Mouse (Mus musculus) forebrain, postnatal 0 days (tissue): ENCODE results near the gene Glod4. TPM values are rescaled to one million over a fixed set of nuclear protein-coding genes. Genes with fewer than 3 reads are reported as not detected.
"Not testable (repeated sequence)": the region's sequence is repeated elsewhere in the genome, so short reads cannot be mapped to it uniquely, and the experiment has no call there.

Experiments used
- ATAC-seq: fragments of 200-750 bp; cut with Nextera tagmentation; 2 replicates; pipeline ENCODE4 v1.8.0; 2017; ENCODE audit warnings: mild to moderate bottlenecking, moderate library complexity
- DNase-seq: peaks from one replicate; pipeline ENCODE4 v3.0.0-alpha.2; 2015
- H3K27ac ChIP-seq: fragments of 300-500 bp; sonication (generic); 2 replicates; pipeline ENCODE4 v1.5.1; 2014; ENCODE audit warnings: low read depth, mild to moderate bottlenecking, antibody characterized with exemption, low read length, moderate library complexity, mixed read lengths
- H3K27me3 ChIP-seq: fragments of 300-500 bp; sonication (generic); 2 replicates; pipeline ENCODE4 v1.6.1; 2014; ENCODE audit warnings: mild to moderate bottlenecking, low read length, mixed read lengths; ENCODE audit not compliant: insufficient read depth
- H3K36me3 ChIP-seq: fragments of 300-500 bp; sonication (generic); 2 replicates; pipeline ENCODE4 v1.6.1; 2014; ENCODE audit warnings: mild to moderate bottlenecking, moderate library complexity; ENCODE audit not compliant: insufficient read depth
- H3K4me1 ChIP-seq: fragments of 300-500 bp; sonication (generic); 2 replicates; pipeline ENCODE4 v1.6.1; 2014; ENCODE audit warnings: antibody characterized with exemption; ENCODE audit not compliant: insufficient read depth
- H3K4me2 ChIP-seq: fragments of 300-500 bp; sonication (generic); 2 replicates; pipeline ENCODE4 v1.6.1; 2014; ENCODE audit warnings: low read depth, mild to moderate bottlenecking, moderate library complexity
- H3K4me3 ChIP-seq: fragments of 300-500 bp; sonication (generic); 2 replicates; pipeline ENCODE4 v1.5.1; 2014; ENCODE audit warnings: low read depth, low read length, mixed read lengths
- H3K9ac ChIP-seq: fragments of 300-500 bp; sonication (generic); 2 replicates; pipeline ENCODE4 v1.6.1; 2014; ENCODE audit warnings: mild to moderate bottlenecking
- H3K9me3 ChIP-seq: fragments of 300-500 bp; sonication (generic); 2 replicates; pipeline ENCODE4 v1.6.1; 2016; ENCODE audit warnings: low read length
- CTCF ChIP-seq: sonication (generic); IDR thresholded peaks from 2 replicates; pipeline ENCODE4 v1.5.1; 2016; ENCODE audit warnings: antibody characterized with exemption, control low read depth, low read depth
- WGBS: fragments of 180-500 bp; shearing (Covaris S2); extraction: QIAGEN DNeasy Blood & Tissue Kit; methylation state at CpG from one replicate; pipeline ENCODE4 v1.1.7; 2014; 5-methylcytosine and 5-hydroxymethylcytosine counted together
- polyA plus RNA-seq: library from polyadenylated mRNA; unstranded; fragments of >200 nt; fragmentation: Nextera tagmentation; extraction: Ambion mirVana; gene quantifications from 2 replicates; pipeline ENCODE4 v1.2.1, GENCODE M21; 2015
- total RNA-seq: library from RNA; depleted of rRNA; stranded (reverse); fragments of >200 nt; gene quantifications from 2 replicates; pipeline ENCODE4 v1.2.3, GENCODE M21; 2014

Gene Glod4
- total and polyA plus RNA-seq, 2 experiments from 2014 or later: 79.7 to 126 TPM

DNA sequence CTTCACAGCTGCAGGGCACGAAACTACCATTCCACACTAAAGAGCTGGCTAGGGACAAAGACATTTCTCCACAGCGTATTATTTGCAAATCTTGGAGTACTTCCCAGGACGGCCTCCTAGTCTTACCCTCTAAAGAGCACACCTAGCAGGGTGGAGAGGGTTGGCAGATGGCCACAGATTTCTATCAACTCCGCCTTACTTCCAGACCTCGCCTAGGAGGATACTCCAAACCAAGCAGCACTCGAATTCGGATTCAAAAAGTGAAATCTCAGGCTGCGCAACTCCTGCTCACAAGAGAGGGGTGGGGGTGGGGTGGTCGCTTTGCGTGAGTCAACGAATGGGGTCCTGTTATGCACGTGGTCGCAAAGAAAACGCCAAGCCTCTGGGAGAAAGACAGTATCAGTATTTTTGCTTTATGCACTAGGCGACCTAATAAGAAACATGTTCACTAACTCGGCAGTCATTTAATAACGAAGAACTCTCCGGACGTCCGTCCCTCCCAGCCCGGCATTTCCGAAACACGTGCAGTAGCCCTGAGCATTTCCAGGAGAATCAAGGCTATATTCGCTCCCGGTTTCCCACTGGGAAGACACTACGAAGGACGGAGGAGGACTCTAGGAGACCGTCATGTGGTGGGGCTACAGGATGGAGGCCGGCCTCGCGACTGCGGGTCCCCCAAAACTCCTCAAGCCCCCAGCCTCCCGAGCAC, 26.7 kb downstream of the Glod4 start:
- peak overlapping the region; percentile 89 for H3K27ac ChIP-seq
- H3K4me1 ChIP-seq: no peaks in the 10 kb centered on the region; the same call in 1 of the 2 replicates
- H3K4me3 ChIP-seq: peak overlapping the region; percentile 67
- no peaks in the 10 kb centered on the region for H3K27me3 ChIP-seq
- WGBS: 1% methylated on average over 33 of the region's 33 CpGs
- ATAC-seq (peak; percentile 62), DNase-seq (peak; percentile 72)
- peak overlapping the region; percentile 86 for H3K9ac ChIP-seq
- H3K4me2 ChIP-seq: peak overlapping the region; percentile 64
- H3K9me3 ChIP-seq: no peaks in the 10 kb centered on the region
- peaks cover 30% of the 10 kb centered on the region for H3K36me3 ChIP-seq
- TF ChIP-seq CTCF: no peak

DNA sequence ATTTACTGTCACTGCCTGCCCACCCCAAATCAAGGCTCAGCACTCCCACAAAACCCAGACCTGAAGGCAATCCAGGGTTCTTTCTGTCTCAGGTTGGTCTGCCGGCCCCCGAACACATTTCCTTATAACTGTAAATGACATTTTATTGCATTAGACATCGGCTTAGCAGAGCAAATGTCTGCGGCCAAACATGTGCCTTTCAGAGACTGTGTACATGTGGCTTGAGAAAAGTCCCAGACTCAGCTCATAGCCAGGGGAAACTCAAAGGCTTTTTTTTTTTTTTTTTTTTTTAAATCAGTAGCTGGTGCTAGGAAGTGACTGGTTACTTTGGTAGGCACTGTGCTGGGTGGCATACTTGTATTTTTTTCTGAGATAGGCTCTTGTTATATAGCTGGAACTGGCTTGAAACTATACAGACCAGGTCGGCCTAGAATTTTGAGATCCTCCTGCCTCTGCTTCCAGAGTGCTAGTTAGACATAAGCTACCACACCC, 27.4 kb downstream of the Glod4 start:
- no peaks in the 10 kb centered on the region; the same call in 1 of the 2 replicates for H3K4me1 ChIP-seq
- H3K4me3 ChIP-seq: no peak overlapping the region
- DNase-seq (no peak), ATAC-seq (no peak)
- H3K9ac ChIP-seq: no peak overlapping the region
- peak overlapping the region; percentile 64; the same call in 1 of the 2 replicates for H3K4me2 ChIP-seq
- no peaks in the 10 kb centered on the region for H3K9me3 ChIP-seq
- peaks cover 29% of the 10 kb centered on the region for H3K36me3 ChIP-seq
- 94% methylated on average over 5 of the region's 5 CpGs for WGBS
- no peak for TF ChIP-seq CTCF
- no peaks in the 10 kb centered on the region for H3K27me3 ChIP-seq
- H3K27ac ChIP-seq: no peak overlapping the region

DNA sequence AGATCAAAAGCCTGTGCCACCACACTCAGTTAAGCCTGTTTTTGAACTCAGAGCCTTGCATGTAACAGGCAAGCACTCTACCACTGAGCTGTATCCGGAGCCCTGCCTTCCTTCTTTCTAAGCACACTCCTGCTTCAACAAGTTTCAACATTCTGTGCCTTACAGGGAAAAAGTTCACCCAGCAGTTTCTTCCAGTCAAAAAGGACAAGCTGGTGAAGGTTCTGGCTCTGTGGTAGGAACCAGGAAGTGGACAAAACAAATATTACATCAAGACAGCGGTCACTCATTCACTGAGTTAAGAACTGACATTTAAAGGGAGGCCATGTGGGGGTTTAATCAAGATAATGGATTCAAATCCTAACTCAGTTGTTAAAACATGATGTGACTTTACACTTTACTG, 28.5 kb downstream of the Glod4 start:
- Histone ChIP-seq H3K27ac (no peak overlapping the region), H3K27me3 (no peaks in the 10 kb centered on the region), H3K9ac (no peak overlapping the region), H3K4me1 (no peaks in the 10 kb centered on the region; the same call in 1 of the 2 replicates), H3K4me3 (no peak overlapping the region), H3K9me3 (no peaks in the 10 kb centered on the region), H3K4me2 (no peak overlapping the region), H3K36me3 (peaks cover 30% of the 10 kb centered on the region)
- DNase-seq: no peak
- ATAC-seq: no peak
- WGBS: 96% methylated on average over 2 of the region's 2 CpGs
- TF ChIP-seq CTCF: no peak

DNA sequence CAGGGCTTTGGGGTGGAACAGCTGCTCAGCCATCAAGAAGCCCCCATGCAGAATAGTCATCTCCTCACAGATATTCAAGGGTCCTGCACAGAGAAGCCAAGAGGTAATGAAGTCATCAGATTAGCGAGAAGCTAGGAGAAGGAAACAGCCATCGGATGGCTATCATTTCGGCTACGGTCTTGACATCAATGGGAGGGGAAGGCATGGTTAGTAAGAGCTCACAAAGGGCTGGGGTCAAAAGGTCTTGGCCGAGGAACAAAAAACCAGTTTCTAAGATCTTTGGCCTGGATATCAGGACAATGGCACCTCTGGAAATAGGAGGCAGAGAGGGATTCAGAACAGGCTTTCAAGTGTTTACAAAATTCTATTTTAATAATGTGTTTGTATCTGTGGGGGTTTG, 29.7 kb downstream of the Glod4 start:
- TF ChIP-seq CTCF: no peak
- peaks cover 32% of the 10 kb centered on the region for H3K36me3 ChIP-seq
- no peak for DNase-seq
- H3K4me3 ChIP-seq: no peak overlapping the region
- WGBS: 49% methylated on average over 5 of the region's 5 CpGs
- no peak for ATAC-seq
- H3K9me3 ChIP-seq: no peaks in the 10 kb centered on the region
- H3K27ac ChIP-seq: no peak overlapping the region
- no peak overlapping the region for H3K9ac ChIP-seq
- no peak overlapping the region for H3K4me2 ChIP-seq
- H3K4me1 ChIP-seq: no peaks in the 10 kb centered on the region; the same call in 1 of the 2 replicates
- H3K27me3 ChIP-seq: no peaks in the 10 kb centered on the region

DNA sequence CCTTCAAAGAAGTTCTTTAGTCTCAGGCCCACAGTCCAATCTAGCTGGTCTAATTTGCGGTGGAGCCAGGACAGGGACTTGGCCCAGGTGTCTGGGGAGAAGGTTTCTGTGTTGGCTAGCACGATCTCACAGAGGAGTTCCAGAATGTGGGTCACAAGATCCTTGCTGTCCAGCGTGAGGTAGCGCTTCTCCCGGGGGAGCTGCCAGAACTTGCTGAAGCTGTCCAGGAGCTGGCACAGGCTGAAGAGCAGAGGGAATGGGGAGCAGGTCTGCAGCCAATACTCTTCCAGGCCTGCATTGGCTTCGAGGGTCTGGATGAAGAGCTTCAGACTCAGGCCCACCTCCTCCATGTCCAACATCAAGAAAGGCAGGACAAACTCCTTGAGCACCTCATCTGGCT, 31.9 kb downstream of the Glod4 start:
- not testable (repeated sequence) for H3K4me3 ChIP-seq, DNase-seq, H3K9ac ChIP-seq, H3K27ac ChIP-seq, H3K4me2 ChIP-seq, H3K27me3 ChIP-seq, H3K9me3 ChIP-seq, H3K4me1 ChIP-seq, ATAC-seq
- 90% methylated on average over 5 of the region's 6 CpGs for WGBS
- peaks cover 53% of the 10 kb centered on the region for H3K36me3 ChIP-seq

DNA sequence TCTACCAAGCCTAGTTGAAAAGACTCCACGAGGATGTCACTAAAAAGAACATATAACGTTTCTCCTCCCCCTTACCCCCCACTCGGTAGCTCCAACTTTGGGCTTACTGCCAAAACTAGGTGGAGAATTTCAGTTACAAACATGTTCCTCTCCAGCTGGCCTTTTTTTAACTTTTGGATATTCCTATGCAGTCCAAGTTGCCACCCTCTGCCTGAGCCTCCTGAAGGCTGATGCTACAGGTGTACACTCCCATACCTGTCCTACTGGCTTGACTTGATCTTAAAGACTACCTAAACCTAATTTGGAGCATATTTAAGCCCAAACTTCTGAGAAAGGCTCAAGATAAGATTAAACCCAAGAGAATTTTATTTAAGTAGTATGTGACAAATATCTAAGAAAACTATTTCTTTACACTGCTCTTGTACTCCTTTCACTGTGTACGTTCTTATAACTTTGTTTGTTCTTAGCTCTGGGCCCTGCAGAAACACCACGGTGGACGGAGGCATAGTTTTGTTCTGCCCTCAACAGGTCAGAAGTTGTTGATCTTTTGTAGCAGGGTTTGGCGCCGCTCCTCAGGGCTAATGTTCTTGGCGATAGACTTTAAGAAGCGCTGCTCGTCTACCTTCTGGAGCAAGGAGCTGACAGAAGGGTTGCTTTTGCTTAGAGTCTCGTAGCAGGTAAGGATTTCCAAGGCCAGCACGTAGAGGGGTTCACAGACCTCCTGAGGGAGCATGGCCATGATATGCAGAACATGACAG, 33.1 kb downstream of the Glod4 start:
- TF ChIP-seq CTCF: no peak
- WGBS: 82% methylated on average over 13 of the region's 13 CpGs

DNA sequence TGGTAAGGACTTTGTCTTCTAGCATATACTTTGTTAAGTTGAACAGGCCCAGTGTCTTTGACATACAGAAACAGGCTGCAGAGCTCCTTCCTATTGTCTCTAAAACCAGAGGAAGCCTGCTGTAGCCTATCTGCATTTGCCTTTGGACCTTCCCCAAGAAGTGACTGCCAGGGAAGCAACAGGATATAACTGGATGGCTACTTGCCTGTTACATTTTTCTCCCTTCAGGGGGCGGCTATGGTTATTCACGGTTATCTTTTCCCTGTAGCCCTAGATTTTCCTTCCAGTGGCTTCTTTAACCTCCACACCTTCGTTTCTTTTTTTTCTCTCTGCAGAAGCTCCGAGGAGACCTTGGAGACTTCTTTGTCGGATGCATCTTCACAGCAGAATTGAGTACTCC, 36.7 kb downstream of the Glod4 start:
- Histone ChIP-seq H3K27me3 (no peaks in the 10 kb centered on the region), H3K9me3 (no peaks in the 10 kb centered on the region), H3K27ac (no peak overlapping the region), H3K4me3 (no peak overlapping the region), H3K4me1 (no peaks in the 10 kb centered on the region), H3K36me3 (peaks cover 59% of the 10 kb centered on the region), H3K9ac (no peak overlapping the region), H3K4me2 (no peak overlapping the region)
- TF ChIP-seq CTCF: no peak
- 88% methylated on average over 5 of the region's 5 CpGs for WGBS
- ATAC-seq (no peak), DNase-seq (no peak)

More for the DNA sequence above, 33.1 kb downstream of the Glod4 start:
- DNase-seq (no peak), ATAC-seq (no peak)
- Histone ChIP-seq H3K4me2 (no peak overlapping the region), H3K9me3 (no peaks in the 10 kb centered on the region), H3K27me3 (no peaks in the 10 kb centered on the region), H3K9ac (no peak overlapping the region), H3K4me3 (no peak overlapping the region), H3K4me1 (no peaks in the 10 kb centered on the region), H3K36me3 (peaks cover 65% of the 10 kb centered on the region), H3K27ac (no peak overlapping the region)
